ENCODE assay signal across 27 mouse cellular contexts in the genomic region with DNA sequence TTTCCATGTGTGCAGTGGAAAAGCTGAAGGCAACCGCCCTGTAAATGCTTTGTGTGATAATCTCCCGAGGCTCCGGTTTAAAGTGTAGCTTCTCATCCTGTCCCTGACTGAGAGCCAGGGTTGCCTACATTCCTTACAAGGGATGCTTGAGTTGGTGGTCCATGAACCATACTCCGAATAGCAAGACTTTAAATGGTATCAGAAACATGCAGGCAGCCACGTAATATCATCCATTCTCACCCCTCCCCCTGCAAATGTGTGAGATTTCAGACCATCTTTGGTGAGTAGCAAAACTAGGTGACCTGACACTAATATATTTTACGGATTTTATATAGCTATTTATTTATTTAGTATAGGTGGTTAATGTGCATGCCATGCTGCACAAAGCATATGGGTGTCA. TPM values are rescaled to one million over a fixed set of nuclear protein-coding genes. Genes with fewer than 3 reads are reported as not detected.
DNase-seq lines count a peak whose midpoint lies in the region; ATAC-seq and TF ChIP-seq lines count a peak whose summit lies in the region.
"Had no signal": no experiment of that assay in that cellular context is flagged by ENCODE, and none has a peak within 500 bp of the region (broad histone marks: within the 10 kb centered on the region; RNA-seq: fewer than 3 reads in every experiment).

No protein-coding gene starts in this region.

- DNase-seq in heart, adult 11 months = peak; percentile 65
- DNase-seq in heart, adult 8-10 months (ENCODE audit: low spot score) = no peak
- DNase-seq in stomach, postnatal 0 days (ENCODE audit: low spot score) = no peak
- DNase-seq in lung, postnatal 36 days = no peak
- DNase-seq: adrenal gland, adult 2 months; adrenal gland, postnatal 10 days; adrenal gland, postnatal 25 days; B cell, adult 2 months; cerebellum, adult 11 months; cerebellum, adult 18-20 months; cerebellum, adult 8-10 months; cerebellum, adult 9-11 months; cerebellum, postnatal 14 days; cerebellum, postnatal 36 days; embryo, embryonic 11 days had no signal

- peaks cover 14% of the 10 kb centered on the region; the same call in 1 of the 2 replicates for H3K4me1 ChIP-seq in stomach, embryonic 14.5 days (ENCODE audit: control insufficient read depth, insufficient read depth, low read length)
- no peaks in the 10 kb centered on the region for H3K4me1 ChIP-seq in stomach, postnatal 0 days (replicated peaks; ENCODE audit: control insufficient read depth, insufficient read depth)
- H3K4me1 ChIP-seq in stomach, embryonic 16.5 days (ENCODE audit: control insufficient read depth, insufficient read depth, low read length) = peaks cover 3% of the 10 kb centered on the region
- H3K4me1 ChIP-seq: embryonic facial prominence, embryonic 15.5 days; forebrain, embryonic 12.5 days had no signal

- H3K9ac ChIP-seq in stomach, embryonic 14.5 days (replicated peaks; ENCODE audit: low read depth, low read length) = no peak overlapping the region
- no peak overlapping the region for H3K9ac ChIP-seq in stomach, postnatal 0 days (ENCODE audit: low read length)
- no peak overlapping the region for H3K9ac ChIP-seq in stomach, embryonic 16.5 days (ENCODE audit: low read length)
- H3K9ac ChIP-seq: embryonic facial prominence, embryonic 13.5 days; embryonic facial prominence, embryonic 15.5 days; forebrain, embryonic 12.5 days had no signal

- peak overlapping the region; percentile 39 for H3K4me2 ChIP-seq in stomach, embryonic 14.5 days (replicated peaks; ENCODE audit: low read depth, low read length)
- no peak overlapping the region for H3K4me2 ChIP-seq in stomach, postnatal 0 days (replicated peaks; ENCODE audit: low read depth)
- no peak overlapping the region for H3K4me2 ChIP-seq in stomach, embryonic 16.5 days (ENCODE audit: low read depth, low read length)
- H3K4me2 ChIP-seq: embryonic facial prominence, embryonic 13.5 days; embryonic facial prominence, embryonic 15.5 days; forebrain, embryonic 12.5 days had no signal

- H3K9me3 ChIP-seq in stomach, embryonic 14.5 days (ENCODE audit: control insufficient read depth, low read depth, low read length) = no peaks in the 10 kb centered on the region
- no peaks in the 10 kb centered on the region for H3K9me3 ChIP-seq in stomach, postnatal 0 days (ENCODE audit: control insufficient read depth, low read length)
- H3K9me3 ChIP-seq in stomach, embryonic 16.5 days (replicated peaks; ENCODE audit: control insufficient read depth, low read length) = no peaks in the 10 kb centered on the region
- H3K9me3 ChIP-seq: embryonic facial prominence, embryonic 13.5 days; embryonic facial prominence, embryonic 15.5 days; forebrain, embryonic 10.5 days; forebrain, embryonic 12.5 days had no signal

- H3K27me3 ChIP-seq in stomach, embryonic 14.5 days (ENCODE audit: control insufficient read depth, insufficient read depth, low read length) = no peaks in the 10 kb centered on the region
- H3K27me3 ChIP-seq in stomach, postnatal 0 days (ENCODE audit: control insufficient read depth, insufficient read depth, low read length) = no peaks in the 10 kb centered on the region
- no peaks in the 10 kb centered on the region for H3K27me3 ChIP-seq in stomach, embryonic 16.5 days (ENCODE audit: control insufficient read depth, insufficient read depth, low read length)
- H3K27me3 ChIP-seq: embryonic facial prominence, embryonic 15.5 days had no signal

- WGBS in stomach, embryonic 14.5 days = 55% methylated on average over 6 of the region's 6 CpGs
- WGBS in stomach, postnatal 0 days = 54% methylated on average over 6 of the region's 6 CpGs
- WGBS in stomach, embryonic 16.5 days = 50% methylated on average over 6 of the region's 6 CpGs

- no peaks in the 10 kb centered on the region for H3K36me3 ChIP-seq in stomach, embryonic 14.5 days (ENCODE audit: control insufficient read depth, insufficient read depth, low read length)
- no peaks in the 10 kb centered on the region for H3K36me3 ChIP-seq in stomach, postnatal 0 days (ENCODE audit: control insufficient read depth, insufficient read depth, low read length)
- no peaks in the 10 kb centered on the region for H3K36me3 ChIP-seq in stomach, embryonic 16.5 days (ENCODE audit: control insufficient read depth, insufficient read depth, low read length)
- H3K36me3 ChIP-seq: embryonic facial prominence, embryonic 13.5 days; embryonic facial prominence, embryonic 15.5 days; forebrain, embryonic 10.5 days; forebrain, embryonic 12.5 days had no signal

- H3K27ac ChIP-seq in stomach, embryonic 14.5 days (ENCODE audit: low read length) = peak overlapping the region; percentile 52
- no peak overlapping the region for H3K27ac ChIP-seq in stomach, postnatal 0 days (replicated peaks)
- H3K27ac ChIP-seq in stomach, embryonic 16.5 days (ENCODE audit: low read length) = 0 out of 2 replicates have a peak overlapping the region, but pooled peaks have one; percentile 1
- H3K27ac ChIP-seq: embryonic facial prominence, embryonic 13.5 days; embryonic facial prominence, embryonic 15.5 days; forebrain, embryonic 10.5 days; forebrain, embryonic 12.5 days had no signal

- no peak for TF ChIP-seq CTCF in stomach, postnatal 0 days (IDR thresholded peaks at IDR 0.05; ENCODE audit: low read depth)

- H3K4me3 ChIP-seq in stomach, embryonic 14.5 days (ENCODE audit: low read depth, low read length) = no peak overlapping the region
- no peak overlapping the region for H3K4me3 ChIP-seq in stomach, postnatal 0 days (ENCODE audit: low read depth, low read length)
- no peak overlapping the region for H3K4me3 ChIP-seq in stomach, embryonic 16.5 days (replicated peaks; ENCODE audit: low read length)
- H3K4me3 ChIP-seq: embryonic facial prominence, embryonic 13.5 days; embryonic facial prominence, embryonic 15.5 days; erythroblast, embryonic 14.5 days; forebrain, embryonic 10.5 days; forebrain, embryonic 12.5 days had no signal

- no peak for ATAC-seq in stomach, embryonic 14.5 days (ENCODE audit: insufficient number of reproducible peaks, insufficient read depth, low FRiP score, low read depth)
- no peak for ATAC-seq in stomach, postnatal 0 days (ENCODE audit: low FRiP score, low TSS enrichment)
- peak; percentile 56; the same call in 1 of the 2 replicates for ATAC-seq in stomach, embryonic 16.5 days (ENCODE audit: insufficient read depth, low FRiP score)
- ATAC-seq: CD4-positive, CD25-positive, alpha-beta regulatory T cell, adult 4 months; forebrain, embryonic 14.5 days; forebrain, embryonic 16.5 days had no signal

- no peak for TF ChIP-seq EP300 in stomach, postnatal 0 days (optimal IDR thresholded peaks at IDR 0.05)

RNA-seq across cellular contexts. Expression of a gene that starts 9.0 kb away (rescaled TPM):
- total RNA-seq in heart, adult 8-10 months (2022) = under 1 TPM in 2 of 4 experiments, not detected in 2; 0.25 to 0.44 TPM
- 2.7 and 3.1 TPM in 2 replicates for polyA plus RNA-seq in stomach, embryonic 14.5 days (2014; fragmentation: Nextera tagmentation; extraction: Ambion mirVana)
- polyA plus RNA-seq in stomach, postnatal 0 days (2015; fragmentation: Nextera tagmentation; extraction: Ambion mirVana) = 4.5 and 8.1 TPM in 2 replicates
- polyA plus RNA-seq in stomach, embryonic 16.5 days (2015; fragmentation: Nextera tagmentation; extraction: Ambion mirVana) = 2.6 and 3.4 TPM in 2 replicates
- total RNA-seq: adrenal gland, adult 2 months; adrenal gland, postnatal 25 days; common myeloid progenitor, adult 5-6 weeks; MEL had no signal
- polyA plus RNA-seq: erythroblast, embryonic 14.5 days had no signal

RNA-seq across cellular contexts. Expression of a gene that starts 59.0 kb away (rescaled TPM):
- total RNA-seq in heart, adult 8-10 months (2022) = 10 to 100 TPM; 27.0 to 33.8 (median 32.0) TPM
- polyA plus RNA-seq in stomach, embryonic 14.5 days (2014; fragmentation: Nextera tagmentation; extraction: Ambion mirVana) = 81.6 and 91.2 TPM in 2 replicates
- polyA plus RNA-seq in stomach, postnatal 0 days (2015; fragmentation: Nextera tagmentation; extraction: Ambion mirVana) = 94.8 and 99.4 TPM in 2 replicates
- 82.2 and 90.1 TPM in 2 replicates for polyA plus RNA-seq in stomach, embryonic 16.5 days (2015; fragmentation: Nextera tagmentation; extraction: Ambion mirVana)
